Mouse (Mus musculus) C2C12 (cell line): Measurements from ENCODE around the gene Gins2.

Source experiments
- CTCF ChIP-seq: IDR thresholded peaks from one replicate; pipeline ENCODE4 v1.5.1; 2011; ENCODE audit not compliant: control insufficient read depth, insufficient read depth, insufficient read length
- MYOG ChIP-seq: IDR thresholded peaks from one replicate; pipeline ENCODE4 v1.6.1; 2011; ENCODE audit not compliant: control insufficient read depth, insufficient read length; ENCODE audit errors: extremely low read depth
- USF1 ChIP-seq: IDR thresholded peaks from one replicate; pipeline ENCODE4 v1.6.1; 2011; ENCODE audit warnings: low read depth, mild to moderate bottlenecking, control low read depth, moderate library complexity

GRCm38 (mm10) chr8:120634329-120634839, 45.3 kb upstream of the Gins2 start:
- no peak for TF ChIP-seq CTCF
- peak; percentile 56 for TF ChIP-seq USF1
- TF ChIP-seq MYOG = no peak
